Mouse (Mus musculus): ENCODE measurements around the gene Ptgis.

- TF ChIP-seq CTCF (IDR thresholded peaks at IDR 0.05; ENCODE audit: insufficient read depth, low read depth, low read length) (no peak), POLR2A (IDR thresholded peaks at IDR 0.05; ENCODE audit: insufficient read depth, low read depth, low read length) (no peak)
Measured at GRCm38 (mm10) chr2:167265021-167265420, 24.6 kb upstream of the Ptgis start.

Data from olfactory bulb, adult 2 months (tissue).